Mouse (Mus musculus) heart, postnatal 0 days (tissue): ENCODE results near the gene Vmn2r103. TPM values are rescaled to one million over a fixed set of nuclear protein-coding genes. Genes with fewer than 3 reads are reported as not detected.

Experiments used
- ATAC-seq: fragments of 200-750 bp; cut with Nextera tagmentation; 2 replicates; pipeline ENCODE4 v1.8.0; 2017; ENCODE audit warnings: low read depth, moderate number of reproducible peaks, moderate library complexity; ENCODE audit not compliant: insufficient read depth
- DNase-seq: peaks from one replicate; pipeline ENCODE4 v3.0.0-alpha.2; 2016; ENCODE audit warnings: low spot score
- H3K27ac ChIP-seq: fragments of 300-500 bp; sonication (generic); 2 replicates; pipeline ENCODE4 v1.5.1; 2014; ENCODE audit warnings: low read depth, mild to moderate bottlenecking
- H3K27me3 ChIP-seq: fragments of 300-500 bp; sonication (generic); 2 replicates; pipeline ENCODE4 v1.6.1; 2014; ENCODE audit warnings: low read length, mixed read lengths; ENCODE audit not compliant: control insufficient read depth, insufficient read depth
- H3K36me3 ChIP-seq: fragments of 300-500 bp; sonication (generic); replicated peaks from 2 replicates; pipeline ENCODE4 v1.6.1; 2014; ENCODE audit warnings: low read length, mixed read lengths; ENCODE audit not compliant: control insufficient read depth, insufficient read depth
- H3K4me1 ChIP-seq: fragments of 300-500 bp; sonication (generic); 2 replicates; pipeline ENCODE4 v1.6.1; 2014; ENCODE audit warnings: antibody characterized with exemption; ENCODE audit not compliant: control insufficient read depth, insufficient read depth
- H3K4me2 ChIP-seq: fragments of 300-500 bp; sonication (generic); 2 replicates; pipeline ENCODE4 v1.6.1; 2014; ENCODE audit warnings: low read depth, mild to moderate bottlenecking, low read length, moderate library complexity
- H3K4me3 ChIP-seq: fragments of 300-500 bp; sonication (generic); 2 replicates; pipeline ENCODE4 v1.5.1; 2014; ENCODE audit warnings: low read depth, low read length
- H3K9ac ChIP-seq: fragments of 300-500 bp; sonication (generic); replicated peaks from 2 replicates; pipeline ENCODE4 v1.6.1; 2014; ENCODE audit warnings: low read depth, low read length, mixed read lengths
- H3K9me3 ChIP-seq: fragments of 300-500 bp; sonication (generic); replicated peaks from 2 replicates; pipeline ENCODE4 v1.6.1; 2016; ENCODE audit warnings: low read length; ENCODE audit not compliant: control insufficient read depth
- CTCF ChIP-seq: IDR thresholded peaks from 2 replicates; pipeline ENCODE4 v1.5.1; 2016; ENCODE audit warnings: antibody characterized with exemption, control low read depth, low read depth
- EP300 ChIP-seq: IDR thresholded peaks from 2 replicates; pipeline ENCODE4 v1.6.1; 2016; ENCODE audit warnings: antibody characterized with exemption, low read depth
- WGBS: fragments of 180-500 bp; shearing (Covaris S2); extraction: QIAGEN DNeasy Blood & Tissue Kit; methylation state at CpG from one replicate; pipeline ENCODE4 v1.1.7; 2014; 5-methylcytosine and 5-hydroxymethylcytosine counted together
- polyA plus RNA-seq: library from polyadenylated mRNA; unstranded; fragments of >200 nt; fragmentation: Nextera tagmentation; extraction: Ambion mirVana; gene quantifications from 2 replicates; pipeline ENCODE4 v1.2.1, GENCODE M21; 2015
- total RNA-seq: library from RNA; depleted of rRNA; stranded (reverse); fragments of >200 nt; gene quantifications from 2 replicates; pipeline ENCODE4 v1.2.3, GENCODE M21; 2014; ENCODE audit warnings: low replicate concordance; rRNA removed

The Vmn2r103 gene
- total RNA-seq, result not detected in 2 replicates
- not detected in 2 replicates for polyA plus RNA-seq

- Histone ChIP-seq H3K9ac (no peak within 1 kb of the TSS), H3K4me1 (no peaks in the 10 kb centered on the region), H3K27me3 (no peaks in the 10 kb centered on the region), H3K4me3 (no peak within 1 kb of the TSS), H3K36me3 (no peaks in the 10 kb centered on the region), H3K4me2 (no peak within 1 kb of the TSS), H3K9me3 (0 out of 2 replicates have a peak, but pooled peaks cover 3% of the 10 kb centered on the region), H3K27ac (no peak within 1 kb of the TSS)
- ATAC-seq (no peak), DNase-seq (no peak)
- TF ChIP-seq EP300, result no peak
- no peak for TF ChIP-seq CTCF
- WGBS, result 45% methylated on average over 4 of the region's 4 CpGs
Measured at GRCm38 (mm10) chr17:19773063-19773462, at the start of gene Vmn2r103. TSS of gene Vmn2r103 (plus strand) at chr17:19773363.

- Histone ChIP-seq H3K36me3 (no peaks in the 10 kb centered on the region), H3K27ac (no peak overlapping the region), H3K4me1 (no peaks in the 10 kb centered on the region), H3K9ac (no peak overlapping the region), H3K4me3 (no peak overlapping the region), H3K27me3 (no peaks in the 10 kb centered on the region), H3K4me2 (no peak overlapping the region), H3K9me3 (0 out of 2 replicates have a peak, but pooled peaks cover 3% of the 10 kb centered on the region)
- 71% methylated on average over 4 of the region's 4 CpGs for WGBS
- TF ChIP-seq EP300, result no peak
- no peak for TF ChIP-seq CTCF
- ATAC-seq, result no peak
- DNase-seq, result no peak
Measured at GRCm38 (mm10) chr17:19778994-19779393, 5.8 kb downstream of the Vmn2r103 start.

- Histone ChIP-seq H3K4me2 (no peak overlapping the region), H3K9me3 (no peaks in the 10 kb centered on the region), H3K36me3 (no peaks in the 10 kb centered on the region), H3K4me3 (no peak overlapping the region), H3K4me1 (no peaks in the 10 kb centered on the region), H3K27me3 (no peaks in the 10 kb centered on the region), H3K9ac (no peak overlapping the region), H3K27ac (no peak overlapping the region)
- TF ChIP-seq EP300 (no peak), CTCF (no peak)
- ATAC-seq (no peak), DNase-seq (no peak)
- WGBS, result 72% methylated on average over 1 of the region's 1 CpGs
Measured at GRCm38 (mm10) chr17:19789248-19789647, 16.1 kb downstream of the Vmn2r103 start.

Other genes starting within 250 kb of the Vmn2r103 start
- not detected in 2 replicates for gene Vmn2r101, start 196.1 kb upstream of the Vmn2r103 start, total RNA-seq
- gene Vmn2r101, start 196.1 kb upstream of the Vmn2r103 start, polyA plus RNA-seq, result not detected in 2 replicates
- not detected in 2 replicates for gene Vmn2r102, start 113.0 kb upstream of the Vmn2r103 start, total RNA-seq
- not detected in 2 replicates for gene Vmn2r102, start 113.0 kb upstream of the Vmn2r103 start, polyA plus RNA-seq